Mouse (Mus musculus): ENCODE results near the gene Olfr1271.
"Not testable (repeated sequence)": the region's sequence is repeated elsewhere in the genome, so short reads cannot be mapped to it uniquely, and the experiment has no call there.

Gene Olfr1271

DNA sequence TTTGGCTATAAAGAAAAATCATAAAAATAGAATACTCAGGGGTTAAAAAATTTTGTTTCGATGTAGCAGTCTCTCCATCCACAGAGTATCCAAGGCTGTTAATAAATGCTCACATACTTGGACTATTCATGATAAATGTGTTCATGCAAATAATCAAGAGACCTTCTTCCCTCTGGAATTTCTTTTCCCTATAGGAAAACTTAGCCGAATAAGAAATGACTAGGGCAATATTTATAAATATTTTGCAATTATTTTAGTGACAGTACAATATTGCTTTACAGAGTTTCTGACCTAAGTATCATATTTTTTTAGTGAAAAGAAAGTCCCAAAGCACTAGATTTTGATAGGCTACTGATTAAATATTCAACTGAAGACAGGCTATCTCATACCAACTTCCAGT lies at the start of gene Olfr1271:
Gene Olfr1271, minus strand, starts transcription at position 101 of the 400 bp plus-strand sequence.
- no peak for DNase-seq (ENCODE audit: low spot score)

DNA sequence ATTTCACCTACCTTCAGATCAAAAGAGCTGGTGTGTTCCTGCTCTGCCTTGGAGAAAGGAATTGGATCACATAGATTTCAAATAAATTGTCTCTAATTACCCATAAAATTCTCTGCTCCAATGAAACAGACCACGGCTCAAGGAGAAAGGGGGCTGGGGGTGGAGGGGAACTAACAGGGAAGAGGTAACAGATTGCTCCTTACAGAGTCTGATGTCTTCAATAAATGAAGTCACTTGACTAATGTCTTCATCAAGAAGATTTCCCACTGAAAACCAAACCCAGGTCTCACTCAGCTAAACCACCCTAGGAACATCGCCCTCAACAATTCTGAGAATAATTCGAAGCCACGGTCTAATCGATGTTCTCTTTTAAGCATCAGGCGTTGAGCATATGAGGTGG lies 21.9 kb upstream of the Olfr1271 start, which contains the start of gene Olfr1272:
Gene Olfr1272, minus strand, starts transcription at position 101 of the 400 bp plus-strand sequence.
- DNase-seq (ENCODE audit: low spot score), result no peak

DNA sequence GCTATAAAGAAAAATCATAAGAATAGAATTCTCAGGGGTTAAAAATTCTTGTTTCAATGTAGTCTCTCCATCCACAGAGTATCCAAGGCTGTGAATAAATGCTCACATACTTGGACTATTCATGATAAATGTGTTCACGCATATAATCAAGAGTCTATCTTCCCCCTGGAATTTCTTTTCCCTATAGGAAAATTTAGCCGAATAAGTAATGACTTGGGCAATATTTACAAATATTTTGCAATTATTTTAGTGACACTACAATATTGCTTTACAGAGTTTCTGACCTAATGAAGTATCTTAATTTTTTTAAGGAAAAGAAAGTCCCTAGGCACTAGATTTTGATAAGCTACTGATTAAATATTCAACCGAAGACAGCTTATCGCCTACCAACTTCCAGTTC lies 13.3 kb downstream of the Olfr1271 start, which contains the start of gene Olfr142:
Gene Olfr142, minus strand, starts transcription at position 101 of the 400 bp plus-strand sequence.
- DNase-seq (ENCODE audit: low spot score), result no peak

DNA sequence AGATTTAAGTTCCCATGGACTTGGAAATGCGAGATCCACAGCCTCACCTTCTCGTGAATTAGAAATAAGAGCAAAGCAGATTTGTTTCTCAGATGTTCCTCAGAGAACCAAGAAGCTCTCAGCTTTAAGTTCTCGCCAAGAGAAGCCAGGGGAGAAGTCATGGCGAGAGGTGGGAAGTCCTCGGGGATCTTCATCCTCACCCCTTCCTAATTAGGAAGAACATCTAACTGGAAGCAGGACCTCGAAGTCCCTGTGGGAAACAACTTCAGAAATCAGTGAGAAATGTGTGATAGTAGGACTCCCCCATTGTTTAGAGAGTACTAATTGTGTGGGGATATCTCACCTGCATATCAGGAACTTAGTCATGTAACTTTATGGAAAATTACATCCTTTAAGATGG lies 46.4 kb downstream of the Olfr1271 start, which contains the start of gene Olfr1506:
Gene Olfr1506, minus strand, starts transcription at position 101 of the 400 bp plus-strand sequence.
- not testable (repeated sequence) for DNase-seq (ENCODE audit: low spot score)
